Mouse (Mus musculus) limb, embryonic 14.5 days (tissue): Measurements from ENCODE around the gene Ces2c. TPM values are rescaled to one million over a fixed set of nuclear protein-coding genes. Genes with fewer than 3 reads are reported as not detected.
"Not testable (repeated sequence)": the region's sequence is repeated elsewhere in the genome, so short reads cannot be mapped to it uniquely, and the experiment has no call there.

Experiments used
- ATAC-seq: fragments of 200-750 bp; cut with Nextera tagmentation; 2 replicates; pipeline ENCODE4 v1.8.0; 2017; ENCODE audit warnings: low read depth, moderate number of reproducible peaks, moderate TSS enrichment; ENCODE audit not compliant: low FRiP score
- DNase-seq: peaks from one replicate; pipeline ENCODE4 v3.0.0-alpha.2; 2015; ENCODE audit warnings: low spot score
- H3K27ac ChIP-seq: fragments of 300-500 bp; sonication (generic); replicated peaks from 2 replicates; pipeline ENCODE4 v1.5.1; 2014; ENCODE audit warnings: low read depth, mild to moderate bottlenecking, low read length, moderate library complexity, mixed read lengths
- H3K27me3 ChIP-seq: fragments of 300-500 bp; sonication (generic); 2 replicates; pipeline ENCODE4 v1.6.1; 2014; ENCODE audit warnings: low read length, mixed read lengths; ENCODE audit not compliant: control insufficient read depth, insufficient read depth
- H3K36me3 ChIP-seq: fragments of 300-500 bp; sonication (generic); 2 replicates; pipeline ENCODE4 v1.6.1; 2014; ENCODE audit warnings: mild to moderate bottlenecking, low read length, moderate library complexity, mixed read lengths; ENCODE audit not compliant: control insufficient read depth, insufficient read depth
- H3K4me1 ChIP-seq: fragments of 300-500 bp; sonication (generic); 2 replicates; pipeline ENCODE4 v1.6.1; 2014; ENCODE audit warnings: antibody characterized with exemption, low read length, mixed read lengths; ENCODE audit not compliant: control insufficient read depth, insufficient read depth
- H3K4me2 ChIP-seq: fragments of 300-500 bp; sonication (generic); replicated peaks from 2 replicates; pipeline ENCODE4 v1.6.1; 2014; ENCODE audit warnings: low read depth, mild to moderate bottlenecking, low read length, moderate library complexity; ENCODE audit not compliant: severe bottlenecking
- H3K4me3 ChIP-seq: fragments of 300-500 bp; sonication (generic); replicated peaks from 2 replicates; pipeline ENCODE4 v1.5.1; 2014; ENCODE audit warnings: low read length
- H3K9ac ChIP-seq: fragments of 300-500 bp; sonication (generic); 2 replicates; pipeline ENCODE4 v1.6.1; 2014; ENCODE audit warnings: mild to moderate bottlenecking, low read depth, low read length, moderate library complexity; ENCODE audit not compliant: severe bottlenecking
- H3K9me3 ChIP-seq: fragments of 300-500 bp; sonication (generic); 2 replicates; pipeline ENCODE4 v1.6.1; 2016; ENCODE audit warnings: low read length; ENCODE audit not compliant: control insufficient read depth
- POLR2A ChIP-seq: fragments of 200-500 bp; IDR thresholded peaks from 2 replicates; pipeline ENCODE4 v1.8.0; 2012; ENCODE audit warnings: inconsistent platforms, mild to moderate bottlenecking, moderate library complexity, borderline replicate concordance; ENCODE audit not compliant: insufficient read depth, insufficient read length; ENCODE audit errors: extremely low read depth
- WGBS: fragments of 180-500 bp; shearing (Covaris S2); extraction: QIAGEN DNeasy Blood & Tissue Kit; methylation state at CpG from one replicate; pipeline ENCODE4 v1.1.7; 2014; 5-methylcytosine and 5-hydroxymethylcytosine counted together
- polyA plus RNA-seq, 2 experiments: library from polyadenylated mRNA; depleted of rRNA in 1 of 2; stranded (reverse) in 1 of 2; unstranded in 1 of 2; fragments of >200 nt; fragmentation: Nextera tagmentation in 1 of 2; extraction: Ambion mirVana in 1 of 2; gene quantifications; 2 replicates each; pipeline versions ENCODE4 v1.2.1 to v1.2.3; 2012 to 2014

Ces2c gene
- polyA plus RNA-seq, 2 experiments: 0.03 TPM; not detected in 1

- DNase-seq (no peak), ATAC-seq (no peak)
Measured at GRCm38 (mm10) chr8:104826912-104827311, 20.0 kb upstream of the Ces2c start.

GRCm38 (mm10) chr8:104828221-104828620, 18.6 kb upstream of the Ces2c start:
- H3K9ac ChIP-seq: no peak overlapping the region
- DNase-seq (no peak), ATAC-seq (no peak)
- H3K27me3 ChIP-seq: no peaks in the 10 kb centered on the region
- H3K27ac ChIP-seq: no peak overlapping the region
- no peak overlapping the region for H3K4me2 ChIP-seq
- no peaks in the 10 kb centered on the region for H3K4me1 ChIP-seq
- no peaks in the 10 kb centered on the region for H3K9me3 ChIP-seq
- WGBS: 75% methylated on average over 3 of the region's 3 CpGs
- TF ChIP-seq POLR2A: no peak
- H3K4me3 ChIP-seq: no peak overlapping the region
- no peaks in the 10 kb centered on the region for H3K36me3 ChIP-seq

More at GRCm38 (mm10) chr8:104826912-104827311, 20.0 kb upstream of the Ces2c start:
- Histone ChIP-seq H3K36me3 (no peaks in the 10 kb centered on the region), H3K27me3 (no peaks in the 10 kb centered on the region), H3K4me3 (no peak overlapping the region), H3K9me3 (no peaks in the 10 kb centered on the region), H3K4me2 (no peak overlapping the region), H3K9ac (no peak overlapping the region), H3K4me1 (no peaks in the 10 kb centered on the region), H3K27ac (no peak overlapping the region)
- TF ChIP-seq POLR2A: no peak
- 81% methylated on average over 1 of the region's 1 CpGs for WGBS

DNA sequence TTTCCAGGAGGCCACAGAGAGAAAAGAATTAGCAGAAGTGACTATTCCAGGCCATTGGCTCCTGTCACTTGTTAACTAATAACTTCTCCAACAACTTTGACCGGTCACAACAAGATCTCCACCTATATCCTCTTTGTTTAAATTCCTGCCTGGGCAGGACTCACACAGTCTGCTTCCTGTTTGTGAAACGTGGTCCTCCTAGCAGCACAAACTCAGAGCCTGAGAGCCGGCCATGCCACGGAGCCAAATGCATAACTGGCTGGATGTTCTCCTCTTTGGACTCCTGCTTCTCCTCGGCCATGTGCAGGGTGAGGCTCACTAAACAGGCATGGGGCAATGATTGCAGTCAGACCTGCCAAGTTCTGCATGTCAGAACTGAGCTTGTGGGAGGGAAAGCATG, 15.4 kb upstream of the Ces2c start, which contains the start of gene Ces2b:
Ces2b (plus strand) TSS at position 133 of the 400 bp plus-strand sequence.
- no peak for DNase-seq
- H3K9me3 ChIP-seq: no peaks in the 10 kb centered on the region
- WGBS: 72% methylated on average over 5 of the region's 5 CpGs

GRCm38 (mm10) chr8:104841360-104842078, 5.3 kb upstream of the Ces2c start:
- DNase-seq (no peak), ATAC-seq (no peak)
- H3K27me3 ChIP-seq: no peaks in the 10 kb centered on the region
- 83% methylated on average over 3 of the region's 3 CpGs for WGBS
- no peaks in the 10 kb centered on the region for H3K36me3 ChIP-seq
- no peaks in the 10 kb centered on the region for H3K4me1 ChIP-seq
- H3K9me3 ChIP-seq: no peaks in the 10 kb centered on the region
- no peak overlapping the region for H3K27ac ChIP-seq
- no peak overlapping the region for H3K4me3 ChIP-seq
- H3K4me2 ChIP-seq: no peak overlapping the region
- no peak overlapping the region for H3K9ac ChIP-seq
- no peak for TF ChIP-seq POLR2A

More for the DNA sequence above, 15.4 kb upstream of the Ces2c start, which contains the start of gene Ces2b:
- H3K27ac ChIP-seq: no peak within 1 kb of the TSS
- ATAC-seq: no peak
- no peaks in the 10 kb centered on the region for H3K36me3 ChIP-seq
- no peak within 1 kb of the TSS for H3K4me2 ChIP-seq
- no peaks in the 10 kb centered on the region for H3K4me1 ChIP-seq
- no peaks in the 10 kb centered on the region for H3K27me3 ChIP-seq
- TF ChIP-seq POLR2A: no peak
- H3K9ac ChIP-seq: no peak within 1 kb of the TSS
- H3K4me3 ChIP-seq: no peak within 1 kb of the TSS

GRCm38 (mm10) chr8:104847741-104848462, 1.0 kb downstream of the Ces2c start:
- DNase-seq (no peak), ATAC-seq (no peak)
- WGBS: 70% methylated on average over 4 of the region's 4 CpGs
- TF ChIP-seq POLR2A: no peak
- no peaks in the 10 kb centered on the region for H3K4me1 ChIP-seq
- H3K27ac ChIP-seq: no peak overlapping the region
- H3K9me3 ChIP-seq: no peaks in the 10 kb centered on the region
- no peaks in the 10 kb centered on the region for H3K27me3 ChIP-seq
- no peak overlapping the region for H3K4me2 ChIP-seq
- H3K4me3 ChIP-seq: no peak overlapping the region
- H3K36me3 ChIP-seq: no peaks in the 10 kb centered on the region
- no peak overlapping the region for H3K9ac ChIP-seq

GRCm38 (mm10) chr8:104866844-104867531, 20.1 kb downstream of the Ces2c start:
- not testable (repeated sequence) for H3K4me1 ChIP-seq, H3K36me3 ChIP-seq

DNA sequence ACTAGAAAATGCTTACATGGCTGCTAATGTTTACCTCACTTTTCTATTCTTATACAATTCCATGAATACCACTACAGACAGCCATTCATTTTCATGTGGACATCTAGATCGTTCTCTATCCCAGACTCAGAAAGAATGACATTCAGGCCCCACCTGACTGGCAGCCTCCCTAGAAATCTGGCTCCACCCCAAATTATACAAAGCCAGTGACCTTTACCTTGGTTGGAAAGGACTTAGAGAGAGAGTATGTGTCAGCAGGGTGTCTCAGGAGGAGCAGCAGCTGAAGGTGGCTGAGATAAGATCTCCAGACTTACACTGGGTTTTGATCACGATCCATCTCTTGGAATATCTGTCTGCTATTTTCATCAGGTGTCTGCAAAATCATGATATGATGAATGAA, 22.0 kb downstream of the Ces2c start:
- not testable (repeated sequence) for ATAC-seq, H3K27me3 ChIP-seq, H3K9ac ChIP-seq, H3K27ac ChIP-seq, H3K4me2 ChIP-seq, DNase-seq, H3K4me1 ChIP-seq, H3K4me3 ChIP-seq, H3K9me3 ChIP-seq, H3K36me3 ChIP-seq
- WGBS: no CpG with 5 or more reads among the region's 2 CpGs

More at GRCm38 (mm10) chr8:104866844-104867531, 20.1 kb downstream of the Ces2c start:
- not testable (repeated sequence) for H3K4me3 ChIP-seq, H3K27ac ChIP-seq, H3K4me2 ChIP-seq, H3K27me3 ChIP-seq, H3K9me3 ChIP-seq, H3K9ac ChIP-seq, ATAC-seq, DNase-seq
- WGBS: no CpG with 5 or more reads among the region's 4 CpGs
